Mouse (Mus musculus) bone marrow, adult 2 months (tissue): ENCODE measurements around the gene Gabrb1. TPM values are rescaled to one million over a fixed set of nuclear protein-coding genes. Genes with fewer than 3 reads are reported as not detected.

Source experiments
- H3K27ac ChIP-seq: fragments of 200-500 bp; 2 replicates; pipeline ENCODE4 v1.5.1; 2012; ENCODE audit warnings: low read depth, mild to moderate bottlenecking, control low read depth, inconsistent platforms, low read length; ENCODE audit not compliant: control insufficient read depth, poor library complexity, insufficient read depth
- H3K4me1 ChIP-seq: fragments of 200-500 bp; 2 replicates; pipeline ENCODE4 v1.6.1; 2011; ENCODE audit warnings: low read length; ENCODE audit not compliant: control insufficient read depth, insufficient read depth
- H3K4me3 ChIP-seq: fragments of 200-500 bp; replicated peaks from 2 replicates; pipeline ENCODE3; 2011; ENCODE audit warnings: mild to moderate bottlenecking, low read depth, low read length, control low read depth; ENCODE audit not compliant: control insufficient read depth
- CTCF ChIP-seq: fragments of 200-500 bp; IDR thresholded peaks from 2 replicates; pipeline ENCODE4 v1.5.1; 2011; ENCODE audit warnings: low read length, control low read depth; ENCODE audit not compliant: control insufficient read depth, insufficient read depth
- POLR2A ChIP-seq: fragments of 200-500 bp; IDR thresholded peaks from 2 replicates; pipeline ENCODE4 v1.6.1; 2011; ENCODE audit warnings: low read depth, mild to moderate bottlenecking, control low read depth, low read length, borderline replicate concordance; ENCODE audit not compliant: control insufficient read depth
- WGBS: fragments of 180-500 bp; shearing (Covaris S2); methylation state at CpG from one replicate; pipeline ENCODE4 v1.1.7; 2018; 5-methylcytosine and 5-hydroxymethylcytosine counted together
- polyA plus RNA-seq: library from polyadenylated mRNA; stranded (reverse); fragments of >200 nt; gene quantifications from 2 replicates; pipeline ENCODE4 v1.2.4, GENCODE M21; 2011; ENCODE audit warnings: low replicate concordance; ENCODE audit not compliant: missing spikeins, insufficient read depth, insufficient read length

Gene Gabrb1
- polyA plus RNA-seq, 1 experiment = 0.10 TPM

GRCm38 (mm10) chr5:71964876-71965432 is 307.0 kb downstream of the Gabrb1 start:
- Histone ChIP-seq H3K4me3 (no peak overlapping the region), H3K4me1 (no peaks in the 10 kb centered on the region), H3K27ac (no peak overlapping the region)
- TF ChIP-seq POLR2A (no peak), CTCF (no peak)
- 78% methylated on average over 4 of the region's 4 CpGs for WGBS

- WGBS = 64% methylated on average over 2 of the region's 2 CpGs
- TF ChIP-seq POLR2A (no peak), CTCF (no peak)
- no peak overlapping the region for H3K27ac ChIP-seq
- H3K4me3 ChIP-seq = no peak overlapping the region
- H3K4me1 ChIP-seq = no peaks in the 10 kb centered on the region
Measured at GRCm38 (mm10) chr5:71965529-71965928, 307.6 kb downstream of the Gabrb1 start.

GRCm38 (mm10) chr5:71970140-71970800 is 312.4 kb downstream of the Gabrb1 start:
- Histone ChIP-seq H3K27ac (no peak overlapping the region), H3K4me3 (no peak overlapping the region), H3K4me1 (no peaks in the 10 kb centered on the region)
- no peak for TF ChIP-seq POLR2A
- no peak for TF ChIP-seq CTCF
- 66% methylated on average over 8 of the region's 8 CpGs for WGBS

- WGBS = 61% methylated on average over 5 of the region's 5 CpGs
- TF ChIP-seq CTCF (no peak), POLR2A (no peak)
- Histone ChIP-seq H3K4me1 (no peaks in the 10 kb centered on the region), H3K4me3 (no peak overlapping the region), H3K27ac (no peak overlapping the region)
Measured at GRCm38 (mm10) chr5:71972831-71973230, 314.9 kb downstream of the Gabrb1 start.

- WGBS = 77% methylated on average over 4 of the region's 4 CpGs
- TF ChIP-seq POLR2A (no peak), CTCF (no peak)
- H3K4me1 ChIP-seq = no peaks in the 10 kb centered on the region
- no peak overlapping the region for H3K27ac ChIP-seq
- no peak overlapping the region for H3K4me3 ChIP-seq
Measured at GRCm38 (mm10) chr5:71976133-71976532, 318.2 kb downstream of the Gabrb1 start.

- TF ChIP-seq CTCF (no peak), POLR2A (no peak)
- no peaks in the 10 kb centered on the region for H3K4me1 ChIP-seq
- no peak overlapping the region for H3K27ac ChIP-seq
- WGBS = 70% methylated on average over 5 of the region's 5 CpGs
- H3K4me3 ChIP-seq = no peak overlapping the region
Measured at GRCm38 (mm10) chr5:71976571-71977061, 318.7 kb downstream of the Gabrb1 start.

- TF ChIP-seq POLR2A (no peak), CTCF (no peak)
- Histone ChIP-seq H3K4me3 (no peak overlapping the region), H3K27ac (no peak overlapping the region), H3K4me1 (no peaks in the 10 kb centered on the region)
- WGBS = 50% methylated on average over 1 of the region's 1 CpGs
Measured at GRCm38 (mm10) chr5:71986561-71986960, 328.6 kb downstream of the Gabrb1 start.

- Histone ChIP-seq H3K27ac (no peak overlapping the region), H3K4me1 (no peaks in the 10 kb centered on the region), H3K4me3 (no peak overlapping the region)
- TF ChIP-seq POLR2A (no peak), CTCF (no peak)
- 61% methylated on average over 5 of the region's 5 CpGs for WGBS
Measured at GRCm38 (mm10) chr5:71986983-71987398, 329.1 kb downstream of the Gabrb1 start.
